Mouse (Mus musculus) CH12.LX (cell line): ENCODE measurements around the gene Dnal1. TPM values are rescaled to one million over a fixed set of nuclear protein-coding genes. Genes with fewer than 3 reads are reported as not detected.

Source experiments
- DNase-seq: peaks from one replicate; pipeline ENCODE4 v3.0.0-alpha.2; 2013; ENCODE audit errors: extremely low read depth
- H3K27ac ChIP-seq: 2 replicates; pipeline ENCODE4 v1.5.1; 2012; ENCODE audit warnings: low read depth, mild to moderate bottlenecking, control low read depth, moderate library complexity; ENCODE audit not compliant: insufficient read depth
- H3K27me3 ChIP-seq: replicated peaks from 2 replicates; pipeline ENCODE3; 2012; ENCODE audit warnings: inconsistent platforms
- H3K36me3 ChIP-seq, 2 experiments: replicated peaks in 1 of 2; 2 replicates each; pipeline versions ENCODE3 to v1.6.1; 2012; ENCODE audit warnings: inconsistent platforms in 1 of 2, low read length in 1 of 2, mild to moderate bottlenecking in 1 of 2, mixed read lengths in 1 of 2, moderate library complexity in 1 of 2; ENCODE audit not compliant: control insufficient read depth in 1 of 2, insufficient read depth in 1 of 2
- H3K4me1 ChIP-seq, 2 experiments: 2 replicates each; pipeline ENCODE4 v1.6.1; 2012; ENCODE audit warnings: inconsistent platforms in 1 of 2, moderate library complexity in 1 of 2; ENCODE audit not compliant: insufficient read depth in 2 of 2, control insufficient read depth in 1 of 2
- H3K4me2 ChIP-seq: 2 replicates; pipeline ENCODE4 v1.6.1; 2012; ENCODE audit warnings: low read depth, mild to moderate bottlenecking, control low read depth; ENCODE audit not compliant: poor library complexity, insufficient read depth, severe bottlenecking
- H3K4me3 ChIP-seq, 3 experiments: fragments of 150-350 bp in 1 of 3; sonication (generic) in 1 of 3; replicated peaks in 1 of 3; 2 replicates each; pipeline versions ENCODE3 to v1.5.1; 2011 to 2012; ENCODE audit warnings: low read depth in 2 of 3, low read length in 2 of 3, mild to moderate bottlenecking in 2 of 3, moderate library complexity in 2 of 3, control low read depth in 1 of 3, improper control_type of control experiment in 1 of 3, inconsistent platforms in 1 of 3, mixed read lengths in 1 of 3; ENCODE audit not compliant: poor library complexity in 1 of 3
- H3K79me2 ChIP-seq: replicated peaks from 2 replicates; pipeline ENCODE4 v1.6.1; 2012; ENCODE audit warnings: mild to moderate bottlenecking, moderate library complexity; ENCODE audit not compliant: control insufficient read depth, poor library complexity, insufficient read depth, severe bottlenecking; ENCODE audit errors: extremely low read depth
- H3K9ac ChIP-seq: 2 replicates; pipeline ENCODE4 v1.6.1; 2012; ENCODE audit warnings: low read depth, mild to moderate bottlenecking, control low read depth, moderate library complexity; ENCODE audit not compliant: insufficient read depth
- H3K9me3 ChIP-seq: replicated peaks from 2 replicates; pipeline ENCODE3; 2012; ENCODE audit warnings: low read length, inconsistent platforms, mixed read lengths
- CHD1 ChIP-seq: IDR thresholded peaks from 2 replicates; pipeline ENCODE4 v1.6.1; 2012; ENCODE audit warnings: low read depth, low read length, improper control_type of control experiment, inconsistent platforms
- CHD2 ChIP-seq: IDR thresholded peaks from 2 replicates; pipeline ENCODE4 v1.6.1; 2011; ENCODE audit warnings: low read length, improper control_type of control experiment
- E2F4 ChIP-seq: IDR thresholded peaks from 2 replicates; pipeline ENCODE4 v1.6.1; 2011; ENCODE audit warnings: low read depth, low read length, improper control_type of control experiment; ENCODE audit not compliant: insufficient replicate concordance
- EP300 ChIP-seq: IDR thresholded peaks from 2 replicates; pipeline ENCODE4 v1.6.1; 2011; ENCODE audit warnings: low read length, improper control_type of control experiment
- ETS1 ChIP-seq: conservative IDR thresholded peaks from 2 replicates; pipeline ENCODE4 v1.6.1; 2012; ENCODE audit warnings: low read depth, mild to moderate bottlenecking, inconsistent platforms, low read length, improper control_type of control experiment, moderate library complexity
- GABPA ChIP-seq: IDR thresholded peaks from 2 replicates; pipeline ENCODE4 v1.6.1; 2012; ENCODE audit warnings: low read depth, low read length, improper control_type of control experiment, inconsistent platforms; ENCODE audit not compliant: insufficient replicate concordance
- HCFC1 ChIP-seq: IDR thresholded peaks from 2 replicates; pipeline ENCODE4 v1.6.1; 2012; ENCODE audit warnings: low read depth, mild to moderate bottlenecking, inconsistent platforms, low read length, improper control_type of control experiment
- IRF4 ChIP-seq: IDR thresholded peaks from 2 replicates; pipeline ENCODE4 v1.6.1; 2014; ENCODE audit warnings: low read depth, mild to moderate bottlenecking, inconsistent platforms, low read length, improper control_type of control experiment
- JUN ChIP-seq: IDR thresholded peaks from 2 replicates; pipeline ENCODE4 v1.6.1; 2011; ENCODE audit warnings: low read depth, mild to moderate bottlenecking, low read length, improper control_type of control experiment, moderate library complexity; ENCODE audit not compliant: insufficient read depth
- KAT2A ChIP-seq: IDR thresholded peaks from 2 replicates; pipeline ENCODE4 v1.6.1; 2012; ENCODE audit warnings: low read length, improper control_type of control experiment, inconsistent platforms; ENCODE audit not compliant: insufficient replicate concordance
- MAZ ChIP-seq: IDR thresholded peaks from 2 replicates; pipeline ENCODE4 v1.6.1; 2012; ENCODE audit warnings: low read depth, mild to moderate bottlenecking, inconsistent platforms, low read length, improper control_type of control experiment, moderate library complexity
- MEF2A ChIP-seq: IDR thresholded peaks from 2 replicates; pipeline ENCODE4 v1.6.1; 2014; ENCODE audit warnings: low read depth, mild to moderate bottlenecking, inconsistent platforms, low read length, improper control_type of control experiment, borderline replicate concordance
- MXI1 ChIP-seq: IDR thresholded peaks from 2 replicates; pipeline ENCODE4 v1.6.1; 2011; ENCODE audit warnings: mild to moderate bottlenecking, low read depth, low read length, improper control_type of control experiment
- MYC ChIP-seq: IDR thresholded peaks from 2 replicates; pipeline ENCODE4 v1.6.1; 2011; ENCODE audit warnings: low read depth, mild to moderate bottlenecking, improper control_type of control experiment, low read length
- NELFE ChIP-seq: IDR thresholded peaks from 2 replicates; pipeline ENCODE4 v1.6.1; 2011; ENCODE audit warnings: low read depth, low read length, improper control_type of control experiment
- PAX5 ChIP-seq: IDR thresholded peaks from 2 replicates; pipeline ENCODE4 v1.6.1; 2012; ENCODE audit warnings: low read length, inconsistent platforms, mixed read lengths
- POLR2AphosphoS2 ChIP-seq: IDR thresholded peaks from 2 replicates; pipeline ENCODE4 v1.6.1; 2011; ENCODE audit warnings: low read depth, low read length, improper control_type of control experiment
- RAD21 ChIP-seq: IDR thresholded peaks from 2 replicates; pipeline ENCODE4 v1.6.1; 2011; ENCODE audit warnings: low read depth, mild to moderate bottlenecking, low read length, improper control_type of control experiment, moderate library complexity
- SIN3A ChIP-seq: IDR thresholded peaks from 2 replicates; pipeline ENCODE4 v1.6.1; 2012; ENCODE audit warnings: low read length, improper control_type of control experiment, inconsistent platforms
- SMC3 ChIP-seq: IDR thresholded peaks from 2 replicates; pipeline ENCODE4 v1.6.1; 2011; ENCODE audit warnings: low read depth, low read length, improper control_type of control experiment
- TBP ChIP-seq: conservative IDR thresholded peaks from 2 replicates; pipeline ENCODE4 v1.6.1; 2011; ENCODE audit warnings: low read depth, low read length, improper control_type of control experiment
- TCF12 ChIP-seq: IDR thresholded peaks from 2 replicates; pipeline ENCODE4 v1.6.1; 2014; ENCODE audit warnings: low read depth, mild to moderate bottlenecking, inconsistent platforms, low read length, improper control_type of control experiment
- UBTF ChIP-seq: IDR thresholded peaks from 2 replicates; pipeline ENCODE4 v1.6.1; 2012; ENCODE audit warnings: low read depth, mild to moderate bottlenecking, inconsistent platforms, low read length, improper control_type of control experiment, moderate library complexity
- USF1 ChIP-seq: IDR thresholded peaks from 2 replicates; pipeline ENCODE4 v1.6.1; 2014; ENCODE audit warnings: low read depth, mild to moderate bottlenecking, inconsistent platforms, low read length, improper control_type of control experiment
- ZKSCAN1 ChIP-seq: IDR thresholded peaks from 2 replicates; pipeline ENCODE4 v1.6.1; 2012; ENCODE audit warnings: low read depth, inconsistent platforms, low read length, improper control_type of control experiment, borderline replicate concordance
- ZMIZ1 ChIP-seq: IDR thresholded peaks from 2 replicates; pipeline ENCODE4 v1.6.1; 2012; ENCODE audit warnings: low read depth, mild to moderate bottlenecking, inconsistent platforms, low read length, improper control_type of control experiment
- ZNF384 ChIP-seq: IDR thresholded peaks from 2 replicates; pipeline ENCODE4 v1.6.1; 2012; ENCODE audit warnings: low read depth, low read length, improper control_type of control experiment, inconsistent platforms
- dilution Hi-C: fragments of 300-500 bp; cut with MboI; formaldehyde crosslinking; loops from 2 replicates; pipeline ENCODE4 v1.14.3; 2020; ENCODE audit warnings: low sequenced_read_pairs; ENCODE audit not compliant: extremely low pct_unique_long_range_greater_than_20kb, extremely low pct_ligation_motif_present
- in situ Hi-C: fragments of 300-500 bp; cut with MboI; formaldehyde crosslinking; loops from 3 replicates; pipeline ENCODE4 v1.14.3; 2019; ENCODE audit warnings: low sequenced_read_pairs, low pct_ligation_motif_present, low pct_unique_long_range_greater_than_20kb, mixed read lengths
- polyA plus RNA-seq: library from polyadenylated mRNA; unstranded; fragments of >175 nt; gene quantifications from 2 replicates; pipeline ENCODE4 v1.2.1, GENCODE M21; 2012; ENCODE audit warnings: low read depth; ENCODE audit not compliant: insufficient read length
- total RNA-seq, 2 experiments: library from RNA; depleted of rRNA; stranded (reverse); fragments of 300-350 nt in 1 of 2; fragments of >200 nt in 1 of 2; gene quantifications; 2 replicates each; pipeline ENCODE4 v1.2.3; 2012 to 2014

The Dnal1 gene
- total and polyA plus RNA-seq, 3 experiments, result 1.6 to 2.1 (median 1.7) TPM

DNA sequence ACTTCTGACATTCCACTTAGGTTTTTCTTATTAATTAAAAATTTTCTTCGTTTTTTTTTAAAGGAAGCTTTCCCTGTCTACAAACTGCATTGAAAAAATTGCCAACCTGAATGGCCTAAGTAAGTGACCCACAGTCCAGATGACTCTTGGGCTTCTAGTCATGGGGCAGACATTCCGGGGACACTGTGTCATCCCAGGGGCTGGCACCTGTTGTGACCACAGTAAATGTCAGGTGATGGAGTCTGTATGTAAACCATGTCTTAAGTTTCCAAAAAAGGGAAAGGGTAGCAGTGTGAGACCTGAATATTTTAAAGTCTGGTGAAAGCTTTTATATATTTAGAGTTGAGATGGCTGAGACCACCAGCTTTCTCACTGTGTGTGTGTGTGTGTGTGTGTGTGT lies 12.7 kb downstream of the Dnal1 start:
- Histone ChIP-seq H3K79me2 (no peaks in the 10 kb centered on the region), H3K27me3 (no peaks in the 10 kb centered on the region), H3K4me1 (peaks cover 0 to 18% of the 10 kb centered on the region in 2 experiments; a peak in 2 of 4 replicates), H3K27ac (no peak overlapping the region), H3K9me3 (no peaks in the 10 kb centered on the region), H3K9ac (no peak overlapping the region), H3K4me3 (no peak overlapping the region), H3K4me2 (no peak overlapping the region), H3K36me3 (peaks cover 3 to 31% of the 10 kb centered on the region in 2 experiments)
- TF ChIP-seq ZMIZ1 (no peak), MAZ (no peak), MYC (no peak), TBP (no peak), UBTF (no peak), HCFC1 (no peak), ZNF384 (no peak), PAX5 (no peak), USF1 (no peak), KAT2A (no peak), CHD2 (no peak), JUN (no peak), SMC3 (no peak), EP300 (no peak), ZKSCAN1 (no peak), SIN3A (no peak), TCF12 (no peak), CHD1 (no peak), GABPA (no peak), IRF4 (no peak)
- DNase-seq, result no peak
- in situ Hi-C loops, result no loop called here
- dilution Hi-C loops, result no loop called here

DNA sequence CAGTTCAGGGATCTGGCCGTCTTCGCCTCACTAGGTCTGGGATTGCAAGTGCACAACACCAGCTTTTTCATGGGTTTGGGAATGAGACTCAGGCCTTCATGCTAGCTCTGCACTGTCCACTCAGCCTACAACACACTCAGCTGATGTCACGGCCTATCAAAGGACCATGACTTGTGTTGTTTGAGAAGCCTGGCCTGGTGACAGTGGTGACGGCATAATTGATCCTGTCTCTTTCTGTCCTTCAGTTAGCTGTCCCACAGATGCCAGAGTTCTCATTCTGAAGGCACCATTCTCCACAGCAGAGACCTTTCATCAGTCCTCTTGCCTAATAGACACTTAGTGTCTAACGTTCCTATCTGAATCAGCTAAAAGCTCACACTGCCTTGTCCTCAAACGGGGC lies 14.4 kb downstream of the Dnal1 start:
- H3K4me3 ChIP-seq, result no peak overlapping the region
- H3K36me3 ChIP-seq, result peaks cover 3 to 32% of the 10 kb centered on the region in 2 experiments
- TF ChIP-seq MXI1 (no peak), E2F4 (no peak), ETS1 (no peak), CHD2 (no peak), MEF2A (no peak), RAD21 (no peak), KAT2A (no peak), ZKSCAN1 (no peak), POLR2AphosphoS2 (no peak), NELFE (no peak), IRF4 (no peak)
- TF ChIP-seq, all 38 proteins: peak for 0
- no peak for DNase-seq
- Histone ChIP-seq H3K9me3 (no peaks in the 10 kb centered on the region), H3K79me2 (no peaks in the 10 kb centered on the region), H3K4me2 (no peak overlapping the region), H3K27ac (no peak overlapping the region), H3K27me3 (no peaks in the 10 kb centered on the region), H3K9ac (no peak overlapping the region), H3K4me1 (peaks cover 0 to 18% of the 10 kb centered on the region in 2 experiments; a peak in 2 of 4 replicates)
- in situ Hi-C loops (no loop called here), dilution Hi-C loops (no loop called here)
